Mouse (Mus musculus): ENCODE results near the gene Sdccag8.
"Not testable (repeated sequence)": the region's sequence is repeated elsewhere in the genome, so short reads cannot be mapped to it uniquely, and the experiment has no call there.

The Sdccag8 gene

GRCm38 (mm10) chr1:176879614-176880013 lies 65.2 kb downstream of the Sdccag8 start:
- no peak for DNase-seq

GRCm38 (mm10) chr1:176880101-176880500 lies 65.6 kb downstream of the Sdccag8 start:
- no peak for DNase-seq

GRCm38 (mm10) chr1:176880943-176881342 lies 66.5 kb downstream of the Sdccag8 start:
- DNase-seq = no peak

GRCm38 (mm10) chr1:176885207-176885933 lies 70.9 kb downstream of the Sdccag8 start:
- no peak for DNase-seq

- DNase-seq = no peak
Measured at GRCm38 (mm10) chr1:176886002-176886401, 71.5 kb downstream of the Sdccag8 start.

- DNase-seq = no peak
Measured at GRCm38 (mm10) chr1:176903741-176904140, 89.3 kb downstream of the Sdccag8 start.

GRCm38 (mm10) chr1:176915946-176916345 lies 101.5 kb downstream of the Sdccag8 start:
- peak; percentile 91 for DNase-seq

- no peak for DNase-seq
Measured at GRCm38 (mm10) chr1:176919486-176919885, 105.0 kb downstream of the Sdccag8 start.

- no peak for DNase-seq
Measured at GRCm38 (mm10) chr1:176922842-176923241, 108.4 kb downstream of the Sdccag8 start.

GRCm38 (mm10) chr1:176926009-176926408 lies 111.5 kb downstream of the Sdccag8 start:
- DNase-seq = no peak

GRCm38 (mm10) chr1:176927312-176927711 lies 112.9 kb downstream of the Sdccag8 start:
- no peak for DNase-seq

GRCm38 (mm10) chr1:176929710-176930109 lies 115.2 kb downstream of the Sdccag8 start:
- peak; percentile 97 for DNase-seq

- no peak for DNase-seq
Measured at GRCm38 (mm10) chr1:176930574-176930973, 116.1 kb downstream of the Sdccag8 start.

- DNase-seq = no peak
Measured at GRCm38 (mm10) chr1:176930981-176931500, 116.6 kb downstream of the Sdccag8 start.

GRCm38 (mm10) chr1:176931511-176931910 lies 117.1 kb downstream of the Sdccag8 start:
- peak; percentile 77 for DNase-seq

GRCm38 (mm10) chr1:176932320-176932950 lies 118.0 kb downstream of the Sdccag8 start:
- peak; percentile 77 for DNase-seq

GRCm38 (mm10) chr1:176933319-176933718 lies 118.9 kb downstream of the Sdccag8 start:
- DNase-seq = peak; percentile 96

- peak; percentile 75 for DNase-seq
Measured at GRCm38 (mm10) chr1:176934043-176934762, 119.7 kb downstream of the Sdccag8 start.

GRCm38 (mm10) chr1:176939901-176940341 lies 125.5 kb downstream of the Sdccag8 start:
- DNase-seq = peak; percentile 80

GRCm38 (mm10) chr1:176941286-176941990 lies 127.0 kb downstream of the Sdccag8 start:
- not testable (repeated sequence) for DNase-seq

GRCm38 (mm10) chr1:176943126-176943525 lies 128.7 kb downstream of the Sdccag8 start:
- DNase-seq = no peak

GRCm38 (mm10) chr1:176943987-176944386 lies 129.5 kb downstream of the Sdccag8 start:
- no peak for DNase-seq
